Mouse (Mus musculus) intestine, postnatal 0 days (tissue): Measurements from ENCODE around the gene Tysnd1. TPM values are rescaled to one million over a fixed set of nuclear protein-coding genes. Genes with fewer than 3 reads are reported as not detected.

Source experiments
- ATAC-seq: fragments of 200-750 bp; cut with Nextera tagmentation; 2 replicates; pipeline ENCODE4 v1.8.0; 2017; ENCODE audit warnings: mild to moderate bottlenecking, moderate TSS enrichment, moderate library complexity
- H3K27ac ChIP-seq: fragments of 300-500 bp; sonication (generic); 2 replicates; pipeline ENCODE4 v1.5.1; 2014; ENCODE audit warnings: mild to moderate bottlenecking, low read depth, low read length, moderate library complexity
- H3K27me3 ChIP-seq: fragments of 300-500 bp; sonication (generic); replicated peaks from 2 replicates; pipeline ENCODE4 v1.6.1; 2014; ENCODE audit warnings: low read length, mixed read lengths; ENCODE audit not compliant: control insufficient read depth, insufficient read depth
- H3K36me3 ChIP-seq: fragments of 300-500 bp; sonication (generic); 2 replicates; pipeline ENCODE4 v1.6.1; 2014; ENCODE audit warnings: mild to moderate bottlenecking, moderate library complexity; ENCODE audit not compliant: control insufficient read depth, insufficient read depth
- H3K4me1 ChIP-seq: fragments of 300-500 bp; sonication (generic); replicated peaks from 2 replicates; pipeline ENCODE4 v1.6.1; 2014; ENCODE audit warnings: antibody characterized with exemption, low read length, mixed read lengths; ENCODE audit not compliant: control insufficient read depth, insufficient read depth
- H3K4me2 ChIP-seq: fragments of 300-500 bp; sonication (generic); replicated peaks from 2 replicates; pipeline ENCODE4 v1.6.1; 2014; ENCODE audit warnings: low read depth, mild to moderate bottlenecking, moderate library complexity
- H3K4me3 ChIP-seq: fragments of 300-500 bp; sonication (generic); 2 replicates; pipeline ENCODE4 v1.5.1; 2014; ENCODE audit warnings: low read depth, low read length
- H3K9ac ChIP-seq: fragments of 300-500 bp; sonication (generic); 2 replicates; pipeline ENCODE4 v1.6.1; 2014; ENCODE audit warnings: mild to moderate bottlenecking, low read depth, low read length
- H3K9me3 ChIP-seq: fragments of 300-500 bp; sonication (generic); 2 replicates; pipeline ENCODE4 v1.6.1; 2016; ENCODE audit warnings: mixed run types; ENCODE audit not compliant: control insufficient read depth
- CTCF ChIP-seq: sonication (generic); IDR thresholded peaks from 2 replicates; pipeline ENCODE4 v1.5.1; 2016; ENCODE audit warnings: low read depth, mild to moderate bottlenecking, control low read depth, antibody characterized with exemption, moderate library complexity
- WGBS: fragments of 180-500 bp; shearing (Covaris S2); extraction: QIAGEN DNeasy Blood & Tissue Kit; methylation state at CpG from one replicate; pipeline ENCODE4 v1.1.7; 2014; 5-methylcytosine and 5-hydroxymethylcytosine counted together
- polyA plus RNA-seq: library from polyadenylated mRNA; unstranded; fragments of >200 nt; fragmentation: Nextera tagmentation; extraction: Ambion mirVana; gene quantifications from 2 replicates; pipeline ENCODE4 v1.2.1, GENCODE M21; 2015

Gene Tysnd1
- polyA plus RNA-seq, 1 experiment from 2014 or later: 22.2 TPM

DNA sequence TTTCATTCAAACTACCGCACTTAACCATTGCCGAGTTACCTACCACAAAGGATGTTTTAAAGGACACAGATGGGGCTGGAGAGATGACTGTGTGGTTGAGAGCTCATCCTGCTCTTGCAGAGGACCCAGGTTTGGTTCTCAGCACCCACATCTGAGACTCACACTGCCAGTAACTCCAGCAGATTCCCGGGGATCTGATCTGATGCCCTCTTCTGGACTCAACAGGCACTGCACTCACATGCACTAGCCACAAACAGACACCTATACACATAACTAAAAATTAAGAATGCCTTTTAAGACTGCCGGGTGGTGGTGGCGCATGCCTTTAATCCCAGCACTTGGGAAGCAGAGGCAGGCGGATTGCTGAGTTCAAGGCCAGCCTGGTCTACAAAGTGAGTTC, 34.9 kb downstream of the Tysnd1 start:
- Histone ChIP-seq H3K27ac (no peak overlapping the region), H3K36me3 (peaks cover 28% of the 10 kb centered on the region; the same call in 1 of the 2 replicates), H3K9ac (no peak overlapping the region), H3K27me3 (no peaks in the 10 kb centered on the region), H3K9me3 (no peaks in the 10 kb centered on the region), H3K4me3 (no peak overlapping the region), H3K4me1 (no peaks in the 10 kb centered on the region), H3K4me2 (no peak overlapping the region)
- no peak for TF ChIP-seq CTCF
- no peak for ATAC-seq
- 97% methylated on average over 6 of the region's 6 CpGs for WGBS

DNA sequence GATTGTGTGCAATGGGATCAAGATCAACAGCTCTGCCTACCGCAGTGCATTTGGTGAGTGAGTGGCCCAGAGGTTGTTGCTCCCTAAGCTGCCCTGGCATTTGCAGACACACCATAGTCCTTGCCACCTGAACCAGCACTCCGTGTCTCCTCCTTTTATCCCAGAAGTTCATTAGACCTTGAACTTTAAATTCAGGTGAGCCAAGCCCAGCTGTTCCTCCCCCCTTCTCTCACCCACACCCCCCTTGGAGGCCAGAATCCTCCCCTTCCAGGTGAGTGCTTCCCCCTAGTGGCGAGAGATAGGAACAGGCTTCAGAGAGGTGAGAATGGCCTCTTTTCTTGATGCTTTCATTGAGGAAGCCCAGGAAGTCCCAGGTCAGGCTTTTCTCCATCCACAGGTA, 39.1 kb downstream of the Tysnd1 start:
- Histone ChIP-seq H3K27ac (no peak overlapping the region), H3K4me1 (no peaks in the 10 kb centered on the region), H3K36me3 (peaks cover 21% of the 10 kb centered on the region; the same call in 1 of the 2 replicates), H3K4me2 (no peak overlapping the region), H3K9me3 (no peaks in the 10 kb centered on the region), H3K27me3 (no peaks in the 10 kb centered on the region), H3K9ac (no peak overlapping the region), H3K4me3 (no peak overlapping the region)
- ATAC-seq: peak; percentile 76
- TF ChIP-seq CTCF: peak; percentile 93
- 23% methylated on average over 3 of the region's 3 CpGs for WGBS

DNA sequence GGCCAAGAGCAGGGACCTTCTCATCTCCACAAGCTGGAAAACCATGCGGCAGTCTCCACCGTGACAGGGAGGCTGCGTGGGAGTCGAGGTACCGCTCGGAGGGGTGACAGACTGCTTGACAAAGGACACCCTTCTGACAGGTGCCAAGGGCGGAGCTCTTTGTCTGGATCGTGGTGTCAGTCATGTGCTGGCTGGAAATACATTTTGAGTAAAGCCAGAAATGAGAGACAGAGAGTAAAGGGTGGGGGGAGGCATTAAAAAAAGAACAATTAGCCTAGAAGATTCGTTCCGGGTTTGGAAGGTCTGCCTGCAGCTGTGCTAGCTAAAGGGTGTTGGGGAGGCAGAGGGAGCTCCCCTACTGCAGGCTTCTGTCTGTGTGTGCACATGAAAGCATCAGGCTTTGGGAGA, 41.4 kb downstream of the Tysnd1 start:
- Histone ChIP-seq H3K36me3 (peaks cover 22% of the 10 kb centered on the region; the same call in 1 of the 2 replicates), H3K27ac (no peak overlapping the region), H3K9ac (no peak overlapping the region), H3K4me1 (no peaks in the 10 kb centered on the region), H3K4me3 (no peak overlapping the region), H3K27me3 (no peaks in the 10 kb centered on the region), H3K4me2 (no peak overlapping the region), H3K9me3 (no peaks in the 10 kb centered on the region)
- 70% methylated on average over 10 of the region's 10 CpGs for WGBS
- no peak for ATAC-seq
- TF ChIP-seq CTCF: no peak

DNA sequence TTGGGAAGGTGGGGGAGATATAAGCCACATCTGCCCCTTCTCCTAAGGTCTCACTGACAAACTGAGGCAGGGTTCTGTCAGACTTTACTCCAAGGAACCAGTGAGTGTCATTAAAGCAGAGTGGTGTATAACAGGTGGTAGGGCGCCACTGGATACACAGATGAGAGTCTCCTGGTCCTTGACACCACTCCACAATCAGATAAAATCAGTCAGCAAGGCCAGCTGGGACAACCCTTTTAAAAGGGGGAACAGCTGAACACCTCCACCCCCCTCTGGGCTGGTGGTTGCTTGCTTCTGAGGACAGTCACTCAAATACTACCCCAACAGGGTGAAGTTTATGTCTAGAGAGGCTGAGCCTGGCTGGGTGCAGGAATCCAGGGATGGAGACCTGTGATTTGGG, 42.2 kb downstream of the Tysnd1 start:
- Histone ChIP-seq H3K4me3 (no peak overlapping the region), H3K4me1 (no peaks in the 10 kb centered on the region), H3K27me3 (no peaks in the 10 kb centered on the region), H3K27ac (no peak overlapping the region; the same call in 1 of the 2 replicates), H3K9ac (no peak overlapping the region), H3K36me3 (peaks cover 27% of the 10 kb centered on the region; the same call in 1 of the 2 replicates), H3K4me2 (no peak overlapping the region), H3K9me3 (no peaks in the 10 kb centered on the region)
- no peak for ATAC-seq
- WGBS: 87% methylated on average over 1 of the region's 1 CpGs
- no peak for TF ChIP-seq CTCF

DNA sequence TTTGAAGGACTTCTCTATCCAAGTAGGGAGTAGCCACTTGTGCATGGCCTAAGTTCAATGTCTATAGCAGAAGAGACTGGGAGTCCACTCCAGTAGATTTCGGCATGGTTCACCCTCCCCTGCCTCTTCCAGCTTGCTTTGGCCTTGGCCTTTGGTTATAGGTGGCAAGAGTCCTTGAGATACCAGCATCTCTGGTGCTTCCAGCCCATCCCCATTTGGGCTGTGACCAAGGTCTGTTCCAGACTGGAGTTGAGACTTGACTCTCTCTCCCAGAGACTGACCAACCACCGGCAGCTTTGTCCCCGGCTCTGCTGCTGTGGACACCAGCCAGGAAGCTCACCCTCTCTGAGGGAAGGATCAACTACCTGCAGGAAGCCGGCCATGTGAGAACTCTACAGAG, 42.8 kb downstream of the Tysnd1 start:
- no peak for ATAC-seq
- no peak overlapping the region for H3K27ac ChIP-seq
- no peaks in the 10 kb centered on the region for H3K9me3 ChIP-seq
- H3K4me3 ChIP-seq: no peak overlapping the region
- TF ChIP-seq CTCF: no peak
- H3K4me1 ChIP-seq: no peaks in the 10 kb centered on the region
- WGBS: 92% methylated on average over 4 of the region's 4 CpGs
- H3K27me3 ChIP-seq: no peaks in the 10 kb centered on the region
- H3K9ac ChIP-seq: no peak overlapping the region
- H3K36me3 ChIP-seq: peaks cover 28% of the 10 kb centered on the region; the same call in 1 of the 2 replicates
- no peak overlapping the region for H3K4me2 ChIP-seq

DNA sequence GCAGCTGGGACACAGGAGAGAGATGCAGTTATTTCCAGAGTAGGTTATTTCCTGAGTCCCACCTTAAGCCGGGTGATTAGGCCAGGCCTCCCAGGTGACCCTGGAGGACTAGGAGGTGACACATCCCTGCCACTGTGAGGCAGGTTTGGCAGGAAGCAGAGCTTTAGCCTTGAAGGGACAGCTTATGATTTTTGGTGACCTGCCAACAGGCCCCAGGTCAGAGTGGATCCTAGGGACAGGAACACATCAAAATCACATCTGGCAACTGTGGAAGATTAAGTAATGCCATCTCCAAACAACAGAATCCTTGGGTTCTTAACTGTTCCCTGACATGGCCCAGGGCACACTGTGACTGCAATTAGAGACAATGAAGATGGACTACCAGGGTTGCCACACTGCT, 46.0 kb downstream of the Tysnd1 start:
- Histone ChIP-seq H3K4me3 (no peak overlapping the region), H3K4me1 (no peaks in the 10 kb centered on the region), H3K27ac (no peak overlapping the region), H3K4me2 (no peak overlapping the region), H3K36me3 (peaks cover 39% of the 10 kb centered on the region; the same call in 1 of the 2 replicates), H3K9ac (no peak overlapping the region), H3K9me3 (no peaks in the 10 kb centered on the region), H3K27me3 (no peaks in the 10 kb centered on the region)
- no peak for ATAC-seq
- WGBS: 89% methylated on average over 1 of the region's 1 CpGs
- no peak for TF ChIP-seq CTCF

DNA sequence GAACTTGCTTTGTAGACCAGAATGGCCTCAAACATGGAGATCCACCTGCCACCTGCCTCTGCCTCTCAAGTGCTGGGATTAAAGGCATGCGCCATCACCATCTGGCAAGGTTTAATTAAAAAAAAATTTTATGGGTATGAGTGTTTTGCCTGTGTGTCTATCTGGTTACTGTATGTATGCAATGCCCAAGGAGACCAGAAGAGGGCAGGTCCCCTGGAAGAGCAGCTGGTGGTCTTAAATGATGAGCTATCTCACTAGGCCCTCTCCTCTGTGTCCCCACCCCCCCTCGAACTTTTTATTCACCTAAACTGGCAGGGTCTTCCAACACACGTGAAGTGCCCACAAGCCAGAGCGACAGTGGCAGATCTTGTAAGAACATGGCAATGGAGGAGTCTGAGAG, 46.6 kb downstream of the Tysnd1 start:
- no peak overlapping the region for H3K9ac ChIP-seq
- no peak overlapping the region for H3K4me3 ChIP-seq
- no peaks in the 10 kb centered on the region for H3K27me3 ChIP-seq
- H3K9me3 ChIP-seq: no peaks in the 10 kb centered on the region
- H3K27ac ChIP-seq: no peak overlapping the region
- no peak overlapping the region for H3K4me2 ChIP-seq
- no peaks in the 10 kb centered on the region for H3K4me1 ChIP-seq
- 90% methylated on average over 4 of the region's 4 CpGs for WGBS
- H3K36me3 ChIP-seq: peaks cover 43% of the 10 kb centered on the region; the same call in 1 of the 2 replicates
- peak; percentile 54 for TF ChIP-seq CTCF
- ATAC-seq: no peak
